Mouse (Mus musculus): ENCODE measurements around the gene Bmp8a.
"Not testable (repeated sequence)": the region's sequence is repeated elsewhere in the genome, so short reads cannot be mapped to it uniquely, and the experiment has no call there.

Gene Bmp8a

DNA sequence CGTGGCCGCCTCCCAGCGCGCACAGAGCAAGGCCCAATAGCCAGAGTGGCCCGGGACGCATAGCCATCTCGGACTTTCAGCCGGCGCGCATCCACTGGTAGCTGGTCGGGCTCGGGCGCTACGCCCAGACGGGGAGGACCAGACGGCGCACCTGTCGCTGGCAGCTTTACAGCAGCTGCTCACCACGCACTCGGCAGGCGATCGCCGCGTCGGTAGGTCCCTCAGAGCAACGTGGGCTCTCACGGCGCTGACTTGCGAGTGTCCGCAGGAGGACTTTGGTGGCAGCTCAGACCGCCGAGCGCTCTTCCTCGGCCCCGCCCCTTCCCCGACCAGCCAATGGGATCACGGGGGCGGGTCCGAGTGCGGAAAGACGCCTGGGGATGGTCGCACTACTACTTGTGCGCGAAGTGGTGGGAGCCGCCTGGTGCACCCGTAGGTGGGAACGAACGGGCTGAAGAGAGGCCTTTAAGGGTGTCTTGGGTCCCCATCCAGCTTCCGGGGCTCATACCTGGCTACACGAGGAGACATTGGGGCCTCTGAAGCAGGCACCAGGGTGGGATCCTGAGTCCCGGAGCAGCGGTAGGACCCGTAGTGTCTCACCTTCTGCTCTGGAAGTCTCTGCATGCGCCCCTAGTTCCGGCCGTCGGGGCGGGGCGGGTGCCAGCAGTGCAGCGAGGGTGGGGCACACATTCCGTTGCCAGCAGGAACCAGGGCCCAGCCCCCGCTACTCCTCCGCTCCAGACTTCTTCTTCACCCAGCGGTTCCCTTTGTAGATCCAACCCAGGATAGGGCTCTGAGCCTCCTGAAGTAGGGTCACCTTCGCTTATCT, at the start of gene Bmp8a:
Gene Bmp8a, minus strand, starts transcription at position 611 of the 829 bp plus-strand sequence.
- in situ Hi-C loops (cut with MboI; ENCODE audit: unreplicated experiment in 2 of 2), result no loop called here

DNA sequence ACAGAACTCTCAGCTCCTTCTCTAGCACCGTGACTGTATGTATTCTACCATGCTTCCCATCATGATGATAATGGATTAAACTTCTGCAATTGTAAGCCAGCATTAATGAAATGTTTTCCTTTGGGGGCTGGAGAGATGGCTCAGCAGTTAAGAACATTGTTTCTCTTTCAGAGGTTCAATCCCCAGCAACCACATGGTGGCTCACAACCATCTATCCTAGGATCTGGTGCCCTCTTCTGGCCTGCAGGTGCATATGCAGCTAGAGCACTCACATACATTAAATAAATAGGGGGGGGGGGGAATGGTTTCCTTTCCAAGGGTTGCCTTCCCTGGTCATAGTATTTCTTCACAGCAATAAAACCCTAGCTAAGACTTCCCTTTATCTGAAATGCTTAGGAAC, 49.1 kb upstream of the Bmp8a start:
- in situ Hi-C loops (cut with MboI; ENCODE audit: unreplicated experiment in 2 of 2), result loop anchor here (5.0 to 25.0 kb wide), 3 partner anchors 90 to 175 kb away; no protein-coding TSS in a partner anchor

DNA sequence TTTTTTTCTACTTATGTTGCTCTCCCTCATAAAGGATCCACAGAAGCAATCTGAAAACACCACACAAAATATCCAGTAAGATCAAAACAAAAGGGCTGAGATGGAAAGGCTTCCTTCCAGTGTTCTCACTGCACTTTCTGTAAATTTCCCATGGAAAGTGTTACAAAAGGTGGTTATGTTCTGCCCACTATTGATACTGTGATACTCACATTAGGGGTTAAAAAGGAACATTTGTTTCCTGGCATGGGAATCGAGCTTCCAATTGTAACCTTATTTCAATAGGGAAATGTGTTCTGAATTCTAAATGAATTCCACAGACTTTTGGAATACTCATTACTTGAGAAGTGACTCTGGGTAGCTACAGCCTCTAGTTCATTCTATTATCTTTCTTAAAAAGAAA, 42.0 kb upstream of the Bmp8a start:
- in situ Hi-C loops (cut with MboI; ENCODE audit: unreplicated experiment in 2 of 2), result loop anchor here (10.0 to 25.0 kb wide), 2 partner anchors 98 to 170 kb away; no protein-coding TSS in a partner anchor

DNA sequence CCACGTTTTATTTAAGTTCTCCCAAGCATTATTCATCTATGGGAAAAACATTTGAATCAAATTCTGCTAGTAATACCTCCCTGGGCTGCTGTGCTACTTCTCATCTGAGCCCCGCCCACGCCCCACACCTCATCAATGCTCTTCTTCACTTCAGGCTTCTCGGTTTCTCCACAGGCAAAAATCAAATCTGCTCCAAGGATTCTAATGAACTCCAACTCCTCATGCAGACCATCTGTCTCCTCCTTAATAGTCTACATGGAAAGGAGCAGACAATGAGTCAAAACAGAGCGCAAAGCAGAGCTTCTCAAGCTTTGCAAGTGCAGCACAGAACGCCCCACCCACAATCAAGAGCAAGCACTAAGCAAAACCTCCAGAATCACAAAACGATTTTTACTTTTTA, 40.1 kb upstream of the Bmp8a start:
- in situ Hi-C loops (cut with MboI; ENCODE audit: unreplicated experiment in 2 of 2), result loop anchor here (10.0 to 25.0 kb wide), 2 partner anchors 96 to 168 kb away; no protein-coding TSS in a partner anchor

DNA sequence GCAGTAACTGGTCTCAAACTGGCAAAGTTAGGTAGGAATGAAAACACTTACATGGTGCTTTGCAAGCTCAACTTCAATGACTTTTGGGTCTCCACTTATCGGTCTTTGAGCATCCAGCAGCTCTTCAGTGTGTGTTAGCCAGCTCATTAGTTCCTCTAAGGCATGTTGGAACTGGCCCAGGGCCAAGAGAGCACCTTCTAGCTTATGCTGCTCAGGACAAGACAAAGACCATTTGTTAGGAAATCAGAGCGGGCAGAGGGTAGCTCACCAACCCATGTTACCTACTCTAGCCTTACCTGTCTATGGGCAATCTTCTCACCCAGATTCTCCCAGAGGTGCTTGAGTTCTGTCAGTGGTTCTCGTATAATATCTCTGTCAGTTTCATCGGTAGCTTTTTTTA, 39.0 kb upstream of the Bmp8a start:
- in situ Hi-C loops (cut with MboI; ENCODE audit: unreplicated experiment in 2 of 2), result loop anchor here (10.0 to 25.0 kb wide), 2 partner anchors 95 to 167 kb away; no protein-coding TSS in a partner anchor

DNA sequence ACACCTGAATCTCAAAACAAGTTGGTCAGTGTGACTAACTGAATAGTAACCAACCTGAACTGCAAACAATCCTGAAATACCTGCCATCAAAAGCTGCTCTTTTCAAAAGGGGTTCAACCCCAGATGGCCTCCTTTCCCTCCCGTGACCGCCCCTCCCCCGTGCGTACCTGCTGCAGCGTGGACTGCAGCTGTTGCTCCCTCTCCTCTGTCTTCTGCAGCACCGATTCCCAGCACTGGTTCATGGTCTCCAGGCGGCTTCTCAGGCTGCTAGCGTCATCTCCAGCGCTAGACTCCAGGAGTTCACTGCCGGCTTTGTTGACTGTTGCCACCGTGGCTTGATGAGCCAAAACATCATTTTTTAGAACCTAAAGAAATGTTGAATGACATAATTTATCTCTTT, 38.5 kb upstream of the Bmp8a start:
- in situ Hi-C loops (cut with MboI; ENCODE audit: unreplicated experiment in 2 of 2), result loop anchor here (10.0 to 25.0 kb wide), 2 partner anchors 94 to 167 kb away; no protein-coding TSS in a partner anchor

DNA sequence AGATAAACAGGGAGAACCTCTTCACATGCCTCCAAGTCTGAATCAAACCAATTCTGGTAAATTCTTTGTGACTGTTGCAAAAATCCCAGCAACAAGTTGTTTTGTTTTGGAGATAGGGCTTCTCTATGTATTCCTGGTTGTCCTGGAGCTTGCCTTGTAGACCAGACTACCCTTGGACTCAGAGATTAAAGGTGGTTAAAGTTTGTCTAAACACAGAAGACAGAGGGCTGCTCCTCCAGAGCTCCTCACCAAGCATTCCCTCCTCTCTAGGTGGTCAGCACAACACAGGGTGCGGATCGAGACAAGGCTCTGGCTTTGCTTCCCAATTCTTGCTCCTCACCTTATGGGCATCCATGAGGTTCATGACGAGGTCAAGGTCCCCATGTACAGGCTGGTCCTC, 33.0 kb upstream of the Bmp8a start:
- in situ Hi-C loops (cut with MboI; ENCODE audit: unreplicated experiment in 2 of 2), result loop anchor here in 1 of 2 experiments (25.0 kb wide), 1 partner anchor 89 kb away; no protein-coding TSS in a partner anchor

DNA sequence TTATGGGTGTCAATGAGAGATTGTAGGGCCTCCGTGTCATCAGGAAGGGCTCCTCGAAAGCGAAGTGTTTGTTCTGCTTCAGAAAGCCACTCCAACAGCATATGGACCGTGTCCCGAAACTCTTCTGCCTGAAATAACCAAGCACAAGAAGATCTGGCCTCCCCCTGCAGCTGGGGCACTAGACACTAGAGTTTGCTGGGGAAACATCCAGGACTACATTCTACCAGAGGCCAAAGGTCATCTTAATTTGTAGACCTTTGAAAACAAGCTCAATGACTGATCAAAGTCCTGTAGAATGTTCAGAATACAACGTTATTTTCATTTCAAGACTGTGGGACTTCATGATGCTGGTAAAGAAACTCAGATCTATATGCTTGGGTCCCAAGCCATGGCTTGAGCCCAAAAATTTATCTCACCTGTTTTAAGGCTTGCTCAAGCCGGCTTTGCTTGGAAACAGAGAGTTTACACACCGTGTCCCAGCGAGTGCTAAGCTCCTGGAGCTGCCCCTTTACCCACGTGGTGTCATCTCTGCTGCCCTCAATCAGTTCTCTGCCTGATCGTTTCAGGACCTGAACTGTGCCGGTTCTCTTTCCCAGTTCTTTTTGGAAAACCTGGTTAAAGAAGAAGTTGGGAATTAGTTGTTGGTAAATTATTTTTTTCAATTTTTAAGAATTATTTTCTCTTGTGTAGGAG, 31.4 kb upstream of the Bmp8a start:
- in situ Hi-C loops (cut with MboI; ENCODE audit: unreplicated experiment in 2 of 2), result loop anchor here in 1 of 2 experiments (25.0 kb wide), 1 partner anchor 87 kb away; no protein-coding TSS in a partner anchor

DNA sequence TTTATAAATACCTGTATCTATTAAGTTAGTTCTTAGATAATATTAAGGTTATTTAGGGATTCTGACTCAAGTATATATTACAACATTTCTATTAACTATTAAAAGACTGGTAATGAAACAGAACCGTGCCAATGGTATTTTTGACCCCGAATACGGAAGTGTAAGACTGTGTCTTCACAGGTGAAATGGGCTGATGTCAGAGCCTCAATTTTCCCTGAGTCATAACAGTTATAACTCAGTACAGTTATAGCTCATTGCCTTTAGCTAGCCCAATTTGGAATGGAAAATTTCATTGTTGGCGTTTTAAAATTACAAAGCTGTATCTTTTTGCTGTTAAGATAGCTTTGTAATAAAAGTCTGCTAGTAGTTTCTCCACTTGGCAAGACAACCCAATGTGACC, 20.5 kb upstream of the Bmp8a start:
- in situ Hi-C loops (cut with MboI; ENCODE audit: unreplicated experiment in 2 of 2), result no loop called here

DNA sequence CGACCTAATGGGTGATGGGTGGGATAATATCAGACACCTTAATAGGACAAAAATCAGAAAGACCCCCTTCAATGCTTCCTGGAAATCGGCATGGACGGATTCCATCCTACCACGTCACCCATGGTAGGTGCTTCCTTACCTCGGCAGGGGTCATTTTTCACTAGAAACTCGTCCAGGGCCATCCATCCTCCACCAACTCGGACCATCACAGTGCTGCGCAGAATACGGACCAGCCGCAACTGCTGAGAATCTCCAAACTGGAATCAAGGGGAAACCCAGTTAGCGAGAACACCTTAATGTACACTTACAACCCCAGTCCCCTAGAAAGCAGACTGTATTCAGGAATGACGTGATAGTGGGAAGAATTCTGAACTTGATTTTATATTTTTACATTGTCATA, 17.7 kb upstream of the Bmp8a start:
- in situ Hi-C loops (cut with MboI; ENCODE audit: unreplicated experiment in 2 of 2), result no loop called here

DNA sequence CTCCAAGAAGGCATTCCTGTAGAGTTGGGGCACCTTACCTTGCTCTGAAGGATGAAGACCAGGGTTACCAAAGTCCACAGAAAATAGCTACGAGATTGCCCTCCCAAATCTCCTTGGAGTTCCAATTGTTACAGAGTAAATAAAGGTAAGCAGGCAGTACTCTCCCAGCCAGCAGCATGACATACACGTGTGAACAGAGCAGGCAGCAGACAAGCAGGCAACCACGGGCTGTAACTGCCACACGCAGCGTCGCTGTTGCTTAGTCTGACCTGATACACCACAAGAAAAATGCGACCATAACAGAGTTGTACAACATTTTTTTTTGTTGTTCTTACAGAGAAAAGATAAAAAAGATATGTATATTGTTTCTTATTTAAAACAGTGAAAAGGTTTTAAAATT, 15.6 kb upstream of the Bmp8a start:
- in situ Hi-C loops (cut with MboI; ENCODE audit: unreplicated experiment in 2 of 2), result no loop called here

DNA sequence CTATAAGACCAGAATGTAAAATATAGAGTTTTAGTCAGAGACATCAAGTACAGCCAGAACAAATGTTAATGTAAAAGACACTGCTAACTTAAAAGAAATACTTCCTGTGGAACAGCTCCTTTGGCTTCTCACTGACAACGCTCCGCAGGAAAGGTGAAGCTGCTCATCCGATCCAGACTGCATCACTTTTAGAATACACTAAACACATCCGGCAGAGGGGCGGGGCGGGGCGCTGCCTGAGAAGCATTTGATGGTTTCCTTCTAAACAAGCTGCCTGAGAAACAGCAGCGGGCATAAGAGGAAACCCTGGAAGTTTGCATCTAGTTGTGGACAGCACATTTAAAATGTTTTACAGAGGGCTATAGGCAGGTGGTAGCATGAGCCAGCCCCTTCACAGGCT, 12.9 kb upstream of the Bmp8a start:
- in situ Hi-C loops (cut with MboI; ENCODE audit: unreplicated experiment in 2 of 2), result no loop called here

DNA sequence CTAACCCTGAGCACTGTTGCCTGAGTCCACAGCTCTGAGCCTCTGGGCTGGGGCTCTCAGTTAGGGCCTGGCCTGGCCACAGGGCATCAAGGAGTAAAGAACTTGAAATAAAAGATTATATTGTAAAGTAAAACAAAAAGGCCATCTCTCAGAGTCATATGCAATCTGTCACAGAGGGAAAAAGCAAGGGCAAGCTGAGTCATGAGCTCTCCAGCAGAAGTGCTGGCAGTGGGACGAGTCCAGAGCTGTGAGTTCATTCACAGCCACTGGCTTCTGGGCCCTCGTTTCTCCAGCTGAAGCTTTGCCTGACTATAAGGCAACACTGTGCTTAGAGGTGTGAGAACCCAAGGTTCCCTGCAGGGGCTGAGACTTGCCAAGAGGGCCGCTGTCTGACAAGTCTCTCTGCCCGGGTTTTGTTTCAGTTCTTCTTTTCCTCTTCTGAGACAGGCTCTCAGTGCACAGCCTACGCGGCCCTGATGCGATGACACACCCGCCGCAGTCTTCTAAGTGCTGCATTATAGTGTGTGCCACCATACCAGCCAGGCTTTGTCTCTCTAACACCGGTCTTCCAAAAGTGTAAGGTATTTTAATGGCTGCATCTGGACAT, 10.3 kb upstream of the Bmp8a start:
- in situ Hi-C loops (cut with MboI; ENCODE audit: unreplicated experiment in 2 of 2), result no loop called here

DNA sequence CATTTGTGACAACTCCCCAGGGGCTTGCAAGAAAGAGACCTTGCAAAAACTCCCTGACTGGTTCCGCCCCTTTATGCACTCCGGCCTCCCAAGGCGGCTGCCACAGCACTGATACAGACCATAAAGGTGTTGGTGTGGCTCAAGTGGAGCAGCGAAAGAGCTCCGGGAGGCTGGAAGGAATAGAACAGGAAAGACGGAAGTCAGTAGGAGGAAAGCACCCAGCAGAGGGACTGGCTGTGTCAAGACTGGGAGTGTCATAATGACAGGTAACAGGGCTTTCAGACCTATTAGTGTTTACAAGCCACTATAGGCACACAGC, 378 bp upstream of the Bmp8a start:
- in situ Hi-C loops (cut with MboI; ENCODE audit: unreplicated experiment in 2 of 2), result no loop called here

DNA sequence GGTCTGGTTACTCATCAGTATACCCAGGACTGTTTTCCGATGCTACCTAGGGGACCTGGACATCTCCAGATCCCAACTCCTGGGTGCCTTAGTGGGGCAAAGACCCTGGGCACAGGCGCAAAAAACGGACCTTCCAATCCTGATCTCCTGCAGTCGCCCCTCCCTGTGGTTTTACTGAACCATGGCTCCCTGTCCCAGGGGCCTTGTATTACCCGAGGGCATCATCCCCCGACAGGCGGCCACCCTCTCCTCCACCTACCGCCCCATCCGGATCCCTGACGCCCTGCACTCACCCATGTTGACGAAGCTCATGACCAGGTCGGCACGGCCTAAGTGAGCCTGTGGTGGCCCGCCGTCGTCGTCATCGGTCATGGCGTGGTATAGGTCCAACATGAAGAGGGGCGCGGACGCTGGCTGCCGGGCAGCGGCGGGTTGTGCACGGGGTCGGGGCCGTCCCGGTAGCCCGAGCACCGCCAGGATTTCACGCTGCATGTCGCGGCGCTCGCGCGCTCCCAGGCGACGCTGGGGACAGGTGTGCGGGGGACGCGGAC, 886 bp downstream of the Bmp8a start:
- in situ Hi-C loops (cut with MboI; ENCODE audit: unreplicated experiment in 2 of 2), result no loop called here

DNA sequence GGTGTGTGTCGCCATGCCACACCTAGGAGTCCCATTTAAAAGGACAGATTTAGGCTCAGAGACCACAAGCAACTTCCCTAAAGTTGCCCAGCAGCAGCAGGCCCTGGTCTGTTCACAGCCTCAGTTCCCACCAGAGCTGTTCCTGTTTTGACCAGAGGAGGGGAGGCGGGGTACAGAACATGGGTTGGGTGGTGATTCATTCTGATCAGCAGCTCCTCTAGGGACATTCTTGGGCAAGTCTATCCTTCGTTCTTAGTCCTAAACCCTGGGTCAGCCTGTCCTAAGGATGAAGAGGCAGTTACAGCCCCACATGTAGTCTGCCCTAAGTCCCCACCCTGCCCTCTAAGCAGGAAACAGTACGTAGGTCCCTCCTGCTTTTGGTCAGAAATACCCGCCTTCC, 2.8 kb downstream of the Bmp8a start:
- in situ Hi-C loops (cut with MboI; ENCODE audit: unreplicated experiment in 2 of 2), result no loop called here

DNA sequence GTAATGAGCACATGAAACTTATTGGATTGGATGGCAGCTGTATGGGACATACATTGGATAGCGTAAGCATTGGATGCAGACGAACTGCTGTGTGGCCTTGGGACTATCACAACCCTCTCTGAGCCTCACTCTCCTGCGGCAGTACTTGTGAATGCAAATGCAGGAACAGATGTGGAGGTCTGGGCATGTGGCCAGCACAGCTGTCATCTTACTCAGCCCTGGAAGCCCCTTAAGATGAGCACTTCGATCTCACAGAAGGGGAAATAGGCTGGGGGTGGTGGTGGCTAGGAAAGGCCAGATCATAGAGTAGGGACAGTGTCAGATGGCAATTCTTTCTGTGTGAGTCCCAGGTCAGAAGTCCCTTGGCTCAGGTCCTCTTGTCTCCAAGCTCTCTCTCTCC, 5.4 kb downstream of the Bmp8a start:
- in situ Hi-C loops (cut with MboI; ENCODE audit: unreplicated experiment in 2 of 2), result no loop called here

DNA sequence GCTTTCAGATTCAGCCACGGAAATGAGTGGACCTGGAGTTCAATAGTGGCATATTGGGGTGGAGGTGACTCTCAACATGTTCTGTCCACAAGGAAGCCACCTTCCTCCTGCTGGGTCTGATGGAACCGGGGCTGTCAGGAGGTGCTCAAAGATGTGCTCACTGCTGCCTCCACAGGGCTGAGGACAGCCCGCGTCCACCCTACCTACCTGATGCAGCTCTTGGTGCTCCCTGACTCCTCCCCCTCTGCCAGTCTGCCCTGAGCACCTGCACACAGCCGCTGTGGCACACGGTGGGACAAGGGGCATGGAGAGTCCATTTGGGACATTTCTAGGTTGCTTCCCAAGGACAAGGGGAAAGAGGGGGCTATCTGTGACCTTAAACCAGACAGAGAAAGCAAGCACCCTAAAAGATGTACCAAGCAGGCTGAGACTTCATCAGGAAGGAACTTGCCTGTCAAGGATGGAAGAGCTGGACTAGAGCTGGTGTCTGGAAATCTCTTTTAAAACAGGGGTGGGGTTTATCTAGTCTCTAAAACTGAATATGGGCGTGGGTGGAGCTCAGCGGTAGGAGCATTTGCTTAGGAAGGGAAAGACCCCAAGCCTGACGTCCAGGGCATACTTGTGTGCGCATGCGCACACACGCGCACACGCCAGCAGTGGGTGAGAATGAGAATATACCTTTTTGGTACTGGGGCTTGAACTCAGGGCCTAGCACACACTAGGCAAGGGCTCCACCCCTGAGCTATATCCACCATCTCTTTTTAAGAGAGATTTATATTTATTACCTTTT, 7.1 kb downstream of the Bmp8a start:
- in situ Hi-C loops (cut with MboI; ENCODE audit: unreplicated experiment in 2 of 2), result no loop called here

DNA sequence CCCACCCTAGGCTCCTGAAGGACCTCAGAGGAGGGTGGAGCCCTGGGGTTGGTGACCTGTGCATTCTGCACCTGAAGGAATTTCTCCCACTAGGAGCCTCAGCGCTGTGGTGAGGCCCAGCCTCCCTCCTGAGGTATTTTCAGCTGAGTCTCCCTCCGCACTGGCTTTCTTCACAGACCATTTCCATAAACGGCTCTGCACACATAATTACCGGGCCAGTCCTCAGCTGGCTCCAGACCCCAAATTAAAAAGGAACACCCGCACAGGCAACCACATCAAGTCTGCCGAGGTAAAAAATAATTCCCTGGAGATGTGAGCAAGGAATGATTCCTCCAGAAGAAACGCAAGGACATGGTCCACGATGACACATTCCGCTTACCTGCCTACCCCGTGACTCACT, 7.8 kb downstream of the Bmp8a start:
- in situ Hi-C loops (cut with MboI; ENCODE audit: unreplicated experiment in 2 of 2), result not testable (repeated sequence)

DNA sequence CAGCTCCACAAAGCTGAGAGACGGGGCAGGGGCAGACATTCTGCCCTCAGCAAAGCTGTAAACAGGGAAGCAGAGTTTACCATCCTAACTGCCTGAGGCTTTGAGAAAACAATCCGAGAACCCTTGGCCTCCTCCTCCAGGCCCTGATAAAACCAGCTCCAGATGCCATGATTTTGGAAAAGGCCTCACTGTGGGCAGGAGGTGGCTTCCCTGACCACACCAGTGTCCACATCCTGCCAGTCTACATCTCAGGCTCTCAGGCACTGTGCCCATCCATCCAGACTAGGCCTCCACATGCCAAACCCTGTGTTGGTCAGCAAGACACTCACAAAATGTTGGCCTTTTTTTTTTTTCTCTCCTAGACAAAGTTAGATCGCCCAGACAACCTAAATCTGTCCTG, 8.9 kb downstream of the Bmp8a start:
- in situ Hi-C loops (cut with MboI; ENCODE audit: unreplicated experiment in 2 of 2), result no loop called here
